Mouse (Mus musculus): Measurements from ENCODE around the gene Fignl1. TPM values are rescaled to one million over a fixed set of nuclear protein-coding genes. Genes with fewer than 3 reads are reported as not detected.

Gene Fignl1
- total RNA-seq, 2 experiments from 2014 or later: 17.9 to 18.2 TPM

DNA sequence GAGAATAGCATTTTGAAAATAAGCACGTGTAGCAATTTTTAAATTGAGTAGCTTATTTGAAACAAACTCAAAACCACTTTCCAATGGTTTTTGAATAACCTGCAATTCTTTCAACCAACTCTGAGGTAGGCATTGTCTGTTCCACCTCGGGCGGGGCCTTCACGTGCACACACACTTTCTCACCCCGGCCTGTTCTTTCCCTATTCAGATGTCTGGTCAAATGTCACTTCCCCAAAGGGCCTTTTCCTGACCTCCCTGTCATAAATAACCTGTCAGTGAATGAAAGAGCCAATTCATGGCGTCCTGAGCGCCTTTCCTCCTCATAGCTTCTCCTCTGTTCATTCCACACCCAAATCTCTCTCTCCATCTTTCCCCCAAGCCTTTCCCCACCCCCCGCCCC, 24.3 kb upstream of the Fignl1 start:
- DNase-seq (ENCODE audit: low spot score in 2 of 2): no peak

DNA sequence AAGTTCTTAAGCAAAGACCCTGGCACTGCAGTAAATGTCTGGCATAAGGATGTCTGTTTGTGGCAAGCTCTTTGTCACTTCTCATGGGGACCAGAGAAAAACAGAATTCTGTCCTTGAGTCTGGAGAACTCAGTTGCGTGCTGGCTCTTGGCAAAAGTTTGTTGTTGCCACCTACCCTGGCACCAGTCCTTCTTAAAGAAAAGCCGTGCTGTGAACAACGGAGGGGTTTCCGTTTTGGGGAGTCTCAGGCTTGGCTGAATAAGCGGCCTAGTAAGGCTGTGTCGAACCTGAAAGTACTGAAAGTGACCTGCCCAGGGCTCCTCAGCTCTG, 24.0 kb upstream of the Fignl1 start:
- DNase-seq (ENCODE audit: low spot score in 2 of 2): no peak

DNA sequence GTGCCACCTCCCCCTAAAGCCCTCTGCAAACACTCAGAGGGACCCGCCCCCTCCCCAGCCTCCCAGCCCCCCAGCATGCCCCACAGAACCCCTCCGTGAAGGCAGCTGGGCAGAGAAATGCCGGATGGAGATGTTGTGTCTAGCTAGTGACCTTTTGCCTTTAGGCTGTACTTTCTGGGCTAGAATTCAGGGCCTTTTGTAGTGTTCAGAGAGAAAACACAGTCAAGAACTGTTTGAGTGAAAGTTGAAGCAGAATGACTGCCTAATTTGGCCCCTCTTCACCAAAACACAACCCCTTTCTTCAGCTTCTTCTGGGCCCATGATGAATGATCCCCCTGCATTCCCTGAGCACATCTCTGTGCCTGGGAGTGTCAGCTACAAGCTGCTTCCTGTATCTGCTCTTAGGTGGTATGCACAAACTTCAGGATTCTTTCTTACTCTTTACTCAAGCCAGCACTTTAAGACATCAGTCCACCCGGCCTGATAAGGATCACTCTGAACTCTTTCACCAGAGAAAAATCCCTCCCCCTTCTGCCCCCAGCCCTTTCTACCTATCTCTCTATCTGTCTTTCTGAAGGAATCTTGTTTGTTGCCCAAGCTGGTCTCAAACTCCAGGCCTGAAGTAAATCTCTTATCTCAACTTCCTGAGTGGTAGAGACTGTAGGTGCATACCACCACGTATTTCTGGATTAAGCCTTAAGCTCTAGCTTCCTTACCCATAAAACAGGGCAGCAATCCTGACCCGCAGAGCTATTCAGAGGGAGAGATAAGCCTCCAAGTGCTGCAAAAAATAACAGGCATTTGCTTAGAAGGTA, 23.4 kb upstream of the Fignl1 start:
- no peak for DNase-seq (ENCODE audit: low spot score in 2 of 2)

DNA sequence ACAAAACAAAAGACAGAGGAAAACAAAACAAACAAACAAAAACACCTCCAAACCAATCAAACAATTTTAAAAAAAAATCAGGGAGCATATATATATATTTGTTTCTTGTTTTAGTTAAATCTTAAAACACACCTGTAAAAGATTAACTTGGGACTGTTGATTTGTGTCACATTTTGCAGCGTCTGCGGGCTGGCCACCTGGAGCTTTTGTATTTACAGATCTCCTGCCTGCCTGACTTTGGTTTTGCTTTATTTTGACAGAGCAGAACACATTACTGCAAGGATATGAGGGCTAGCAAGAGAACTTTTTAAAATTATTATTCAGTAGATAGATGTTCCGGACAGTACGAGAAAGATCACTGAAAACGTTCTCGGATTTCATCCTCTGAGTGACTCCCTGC, 22.8 kb upstream of the Fignl1 start:
- no peak for DNase-seq (ENCODE audit: low spot score in 2 of 2)

DNA sequence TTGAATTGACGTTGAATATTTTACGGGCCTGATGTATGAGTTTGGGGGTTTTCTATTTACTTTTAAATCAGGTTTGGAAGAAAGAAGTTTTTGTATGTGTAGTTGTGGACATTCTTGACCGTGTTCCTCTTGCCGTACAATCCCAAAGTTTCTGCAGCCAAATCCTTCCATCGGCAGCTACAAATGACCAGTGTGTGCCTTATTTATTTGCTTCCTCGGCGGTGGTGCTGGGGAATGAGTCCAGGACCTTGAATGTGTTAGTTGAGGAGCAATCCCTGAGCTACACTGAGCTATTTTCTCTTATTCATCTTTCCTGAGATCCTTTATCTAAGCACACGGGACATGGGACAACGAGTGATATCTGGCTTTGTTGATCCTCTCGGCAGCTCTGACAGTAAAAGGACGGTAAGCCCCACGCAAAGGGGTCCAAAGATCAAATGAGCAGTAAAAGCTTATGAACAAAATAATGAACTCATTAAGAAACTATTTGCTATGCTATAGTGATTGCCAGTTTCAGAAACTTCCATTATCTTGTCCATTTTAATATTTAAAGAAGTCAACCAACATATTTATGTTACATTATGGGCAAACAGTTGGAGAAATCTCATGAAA, 22.2 kb upstream of the Fignl1 start:
- no peak for DNase-seq (ENCODE audit: low spot score in 2 of 2)

DNA sequence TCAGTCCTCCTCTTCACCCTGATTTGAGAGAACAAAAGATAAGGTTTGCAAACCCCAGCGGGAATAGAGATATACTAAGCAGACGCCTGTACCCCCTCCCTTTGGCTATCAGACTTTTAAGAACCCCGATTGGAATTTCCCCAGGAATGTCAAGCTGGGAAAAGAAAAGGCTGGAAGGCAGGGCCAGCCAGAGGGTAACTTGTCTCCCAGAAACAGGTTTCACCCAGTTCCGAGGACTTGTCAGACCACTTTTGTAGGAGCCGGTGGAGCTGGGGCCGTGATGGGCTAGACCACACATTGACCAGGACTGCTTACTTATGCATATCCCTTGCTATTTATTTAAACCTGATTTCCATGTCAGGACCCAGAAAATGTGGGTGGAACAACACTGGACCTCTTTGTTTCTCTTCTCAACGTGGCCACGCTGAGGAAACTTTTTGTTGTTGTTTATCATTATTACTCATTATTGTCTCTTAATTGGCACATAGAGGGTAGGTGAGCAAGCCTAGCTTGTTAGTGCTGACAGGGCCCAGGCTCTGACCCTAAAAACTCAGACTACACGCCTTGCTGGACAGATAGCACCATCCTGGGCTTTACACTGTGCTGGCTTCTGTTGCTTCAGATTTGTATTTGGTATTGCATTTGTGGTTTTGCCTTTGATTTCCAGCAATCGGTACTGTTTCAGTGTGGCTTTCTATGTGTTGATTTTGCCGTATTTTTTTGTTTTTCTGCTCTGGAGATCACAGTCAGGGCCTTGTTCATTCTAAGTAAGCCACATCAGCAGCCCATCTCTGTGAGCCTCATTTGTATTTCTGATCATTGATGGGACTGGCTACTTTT, 20.6 kb upstream of the Fignl1 start:
- no peak for DNase-seq (ENCODE audit: low spot score in 2 of 2)

DNA sequence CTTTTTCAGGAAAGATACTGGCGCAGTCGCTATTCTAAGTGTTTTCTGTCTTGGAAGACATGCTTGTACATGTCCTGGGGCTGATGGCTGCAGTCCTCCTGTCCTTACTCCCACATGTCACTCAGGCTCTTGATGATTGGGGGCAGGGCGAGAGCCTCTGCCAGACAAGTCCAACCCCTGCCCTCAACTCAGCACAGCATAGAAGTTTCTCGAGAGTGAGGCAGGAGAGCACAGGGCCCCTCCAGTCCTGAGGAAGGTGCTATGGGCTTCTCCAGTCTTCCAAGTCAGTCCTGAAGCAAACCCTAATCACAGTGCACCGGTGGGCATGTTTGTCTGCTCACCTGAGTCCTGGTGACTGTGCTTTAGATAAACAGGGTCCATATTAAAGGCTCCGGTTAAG, 20.0 kb upstream of the Fignl1 start:
- no peak for DNase-seq (ENCODE audit: low spot score in 2 of 2)

DNA sequence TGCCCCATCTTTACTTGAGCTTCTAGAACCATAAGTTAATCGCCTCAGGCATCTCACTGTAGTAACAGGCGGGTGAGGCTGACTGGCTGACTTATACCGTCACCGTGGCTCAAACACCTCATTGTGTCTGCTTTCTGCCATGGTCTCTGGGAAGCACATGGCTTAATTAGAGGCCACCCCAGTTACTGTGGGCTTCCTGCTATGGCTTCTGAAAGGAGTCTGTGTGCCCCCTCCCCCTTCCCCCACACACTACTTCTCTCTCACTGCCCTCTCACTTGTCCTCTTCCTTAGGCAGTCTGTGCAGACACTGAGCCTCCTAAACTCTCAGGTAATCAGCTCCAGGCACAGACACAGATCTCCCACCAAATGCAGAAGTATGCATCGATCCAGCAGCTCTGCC, 19.5 kb upstream of the Fignl1 start:
- no peak for DNase-seq (ENCODE audit: low spot score in 2 of 2)

DNA sequence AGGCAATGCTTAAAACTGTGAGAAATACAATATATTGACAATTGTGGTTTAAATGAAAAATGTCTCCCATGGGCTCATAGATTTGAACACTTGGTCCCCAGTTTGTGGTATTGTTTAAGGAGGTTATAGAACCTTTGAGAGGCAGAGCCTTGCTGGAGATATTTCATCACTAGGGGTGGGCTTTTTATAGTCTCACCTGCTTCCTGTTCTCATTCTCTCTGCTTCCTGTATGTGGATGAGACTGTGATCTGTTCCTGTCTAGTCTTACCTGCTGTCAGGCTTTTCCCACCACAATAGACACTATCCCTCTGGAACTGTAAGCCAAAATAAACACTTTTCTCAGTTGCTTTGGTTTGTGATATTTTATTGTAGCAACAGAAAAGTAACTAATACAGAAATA, 17.7 kb upstream of the Fignl1 start:
- DNase-seq (ENCODE audit: low spot score in 2 of 2): no peak

DNA sequence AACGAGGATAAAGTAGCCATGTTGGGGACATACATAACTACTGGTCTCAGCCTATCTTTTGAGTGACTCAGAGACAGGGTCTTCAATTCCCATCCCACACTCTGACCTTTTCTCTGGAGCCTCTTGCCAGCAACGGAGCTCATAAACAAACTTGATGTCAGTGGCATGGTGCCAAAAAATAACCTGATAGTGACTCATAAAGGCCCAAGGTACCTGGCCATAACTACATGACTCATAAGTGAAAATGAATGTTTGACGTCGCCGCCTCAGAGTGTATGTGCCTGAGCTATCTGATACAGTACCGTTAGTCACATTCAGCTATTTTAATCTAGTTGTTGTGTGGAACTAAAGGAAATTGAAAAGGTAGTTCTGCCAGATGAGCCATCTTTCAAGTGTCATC, 16.9 kb upstream of the Fignl1 start:
- no peak for DNase-seq (ENCODE audit: low spot score in 2 of 2)

DNA sequence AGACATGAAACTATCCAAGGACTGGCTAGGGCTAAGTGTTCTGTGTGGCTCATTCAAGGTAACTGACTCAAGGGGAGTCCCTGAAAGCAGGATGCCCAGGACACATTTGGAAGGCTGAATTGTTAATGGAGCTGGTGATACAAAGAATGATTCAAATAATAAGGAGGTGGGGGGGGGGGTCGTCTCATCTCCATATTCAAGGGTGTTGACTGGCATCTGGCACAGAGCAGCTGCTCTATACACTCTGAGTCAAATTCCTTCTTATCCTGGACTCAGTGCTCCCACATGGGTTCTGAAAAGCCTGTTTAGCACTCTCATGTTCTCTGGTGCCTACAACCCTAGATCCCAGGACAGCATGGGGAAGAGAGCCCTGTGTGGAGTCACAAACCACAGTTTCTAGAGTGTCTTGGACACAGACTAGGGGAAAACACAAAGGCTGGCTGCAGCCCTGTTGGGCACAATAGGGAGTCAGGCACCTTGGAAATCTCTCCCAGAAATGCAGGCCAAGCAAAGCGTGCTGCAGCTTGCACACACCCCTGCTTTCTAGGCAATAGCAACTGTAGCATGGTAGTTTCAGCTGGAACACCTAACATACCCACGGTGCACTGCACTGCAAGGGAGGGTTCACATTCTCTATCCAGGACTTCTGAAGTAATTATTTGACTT, 16.3 kb upstream of the Fignl1 start:
- no peak for DNase-seq (ENCODE audit: low spot score in 2 of 2)

DNA sequence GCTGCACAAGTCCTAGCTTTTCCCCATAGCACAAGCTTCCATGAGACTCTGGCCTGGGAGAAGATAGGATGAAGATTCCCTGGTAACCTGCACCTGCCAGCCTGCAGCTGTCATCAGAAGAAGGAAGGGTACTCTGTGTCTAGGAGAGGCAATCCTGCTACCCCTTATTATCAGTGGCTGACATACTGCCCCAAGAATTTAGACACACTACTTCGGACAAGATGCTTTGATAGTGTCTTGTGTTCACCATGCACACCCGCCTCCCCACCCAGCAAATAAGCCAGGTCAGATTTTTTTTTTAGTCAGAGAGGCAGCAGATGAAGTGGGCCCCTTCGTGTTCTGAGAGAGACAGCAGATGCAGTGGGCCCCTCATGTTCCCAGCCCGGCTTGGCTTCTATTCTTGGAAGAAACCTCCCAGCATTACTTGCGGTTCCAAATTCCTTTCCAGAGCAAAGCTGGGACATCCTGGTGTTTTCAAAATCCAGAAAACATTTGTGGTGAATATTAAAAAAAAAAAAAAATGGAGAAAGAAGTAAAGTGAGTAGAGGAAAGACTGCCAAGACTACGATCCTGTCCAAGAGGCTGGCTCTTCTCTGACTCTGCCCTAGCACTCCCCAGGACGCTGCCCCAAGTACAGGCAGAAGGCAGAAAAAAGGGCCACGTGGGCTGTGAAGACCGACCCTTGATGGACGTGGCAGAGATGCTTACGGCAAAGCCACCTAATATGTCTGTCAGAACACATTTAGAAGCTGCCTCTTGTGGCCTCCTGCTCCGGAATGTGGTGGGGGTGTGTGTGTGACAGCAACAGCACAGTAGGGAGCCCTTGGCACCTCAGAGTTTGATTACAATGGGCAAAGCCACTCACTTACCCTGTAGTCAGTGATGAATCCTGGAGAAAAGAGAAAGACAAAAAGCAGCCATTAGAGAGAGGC, 15.5 kb upstream of the Fignl1 start:
- no peak for DNase-seq (ENCODE audit: low spot score in 2 of 2)

DNA sequence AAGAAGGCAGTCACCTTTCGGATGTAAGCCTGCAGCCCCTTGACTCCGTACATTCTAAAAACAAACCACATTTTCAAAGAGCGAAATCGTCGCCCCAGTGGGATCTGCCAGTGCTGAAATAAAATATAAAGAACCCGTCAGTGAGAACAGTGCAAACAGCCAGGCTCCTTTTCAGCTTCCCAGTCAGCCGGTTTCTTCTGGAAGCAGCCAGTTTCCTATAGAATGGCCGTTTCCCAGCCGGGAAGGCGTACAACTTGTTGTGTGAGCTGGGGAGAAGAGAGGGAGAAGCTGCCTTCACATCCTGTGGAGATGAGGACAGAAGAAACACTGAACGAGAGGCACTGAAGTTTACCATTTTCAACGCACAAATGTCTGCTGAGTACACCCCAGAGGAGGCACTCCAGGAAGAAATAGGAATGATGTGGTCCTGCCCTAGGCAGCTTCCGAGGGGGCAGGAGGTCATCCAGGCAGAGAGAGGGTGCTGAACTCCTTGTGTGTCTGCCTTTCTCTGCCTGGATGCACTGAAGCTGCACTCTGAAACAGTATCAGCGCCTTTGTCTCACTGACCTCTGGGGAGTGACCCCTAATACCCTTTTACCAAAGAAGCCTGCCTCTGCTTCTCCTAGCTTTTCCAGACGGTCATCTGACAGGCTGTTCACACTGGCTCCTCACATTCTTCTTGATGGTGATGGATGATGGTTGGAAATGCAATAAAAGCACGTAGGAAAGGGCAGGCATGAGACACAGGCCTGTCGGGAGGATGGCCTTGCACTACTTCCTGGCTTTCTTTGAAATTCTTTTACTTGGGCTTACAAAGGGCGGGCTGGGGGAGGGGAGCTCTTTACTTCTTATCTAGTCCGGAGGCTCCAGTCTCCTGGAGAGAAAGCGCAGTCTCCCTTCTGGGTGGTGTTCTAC, 13.7 kb upstream of the Fignl1 start:
- no peak for DNase-seq (ENCODE audit: low spot score in 2 of 2)

DNA sequence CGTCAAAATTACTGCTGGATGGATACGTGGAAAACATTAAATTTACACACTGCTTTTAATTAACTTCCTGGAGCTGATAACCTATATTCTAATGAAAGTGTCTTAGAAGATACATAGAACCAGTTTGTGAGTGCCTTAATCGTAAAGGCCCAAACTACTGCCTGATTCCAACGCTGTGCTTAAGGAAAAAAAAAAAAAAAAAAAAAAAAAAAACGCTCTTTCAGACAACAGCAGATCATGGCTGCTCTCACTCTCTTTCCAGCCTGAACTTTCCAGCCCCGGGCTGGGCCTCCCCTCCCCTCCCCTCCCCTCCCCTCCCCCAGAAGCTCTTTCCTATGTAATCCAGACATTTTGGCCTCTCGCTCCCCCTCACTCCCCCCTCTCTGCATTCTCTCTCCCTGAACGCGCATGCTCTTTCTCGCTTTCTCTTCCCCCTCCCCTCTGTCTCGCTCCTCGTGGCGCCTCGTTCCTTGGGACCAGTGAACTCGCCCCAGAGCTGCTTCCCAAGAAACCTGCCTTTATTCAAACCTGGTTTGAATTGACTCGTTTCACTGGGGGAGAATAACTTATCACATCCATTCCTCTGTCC, 12.7 kb upstream of the Fignl1 start:
- DNase-seq (ENCODE audit: low spot score in 2 of 2): no peak

DNA sequence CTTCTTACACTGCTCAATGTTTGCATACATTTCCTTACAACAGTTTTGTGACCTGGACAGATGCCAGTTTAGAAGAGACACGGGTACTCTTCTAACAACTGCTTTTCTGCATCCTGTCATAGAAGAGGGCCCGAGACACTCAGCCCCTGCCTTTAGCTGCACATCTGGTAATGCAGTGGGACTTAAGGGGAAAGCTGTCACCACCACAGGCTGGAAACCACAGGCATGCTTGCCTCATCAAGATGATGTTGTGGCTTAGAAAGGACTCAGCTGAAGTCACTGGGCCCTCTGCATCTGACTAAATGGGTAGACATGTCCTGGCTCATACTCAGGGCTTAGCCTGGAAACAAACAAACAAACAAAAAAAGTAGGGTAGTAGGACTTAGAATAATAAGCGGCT, 12.0 kb upstream of the Fignl1 start:
- no peak for DNase-seq (ENCODE audit: low spot score in 2 of 2)

DNA sequence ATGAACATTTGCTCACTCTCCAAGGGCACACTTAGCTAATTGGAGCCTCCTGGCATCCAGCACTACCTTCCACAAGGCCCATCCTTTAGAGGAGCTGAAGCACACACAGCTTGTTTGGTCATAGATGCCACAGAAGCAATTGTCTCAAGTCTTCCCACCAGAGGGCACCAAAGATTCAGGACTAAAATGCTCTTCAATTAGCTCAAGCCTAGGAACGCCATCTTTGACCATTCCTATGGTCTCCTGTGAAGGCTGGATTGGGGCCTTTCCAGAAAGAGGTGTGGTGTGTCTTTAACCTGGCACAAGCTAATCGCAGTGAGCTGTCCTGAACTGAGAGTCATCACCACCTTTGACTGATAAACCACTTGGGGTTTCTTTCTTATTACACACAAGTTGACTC, 11.5 kb upstream of the Fignl1 start:
- DNase-seq (ENCODE audit: low spot score in 2 of 2): peak in 1 of 2 experiments; percentile 68

DNA sequence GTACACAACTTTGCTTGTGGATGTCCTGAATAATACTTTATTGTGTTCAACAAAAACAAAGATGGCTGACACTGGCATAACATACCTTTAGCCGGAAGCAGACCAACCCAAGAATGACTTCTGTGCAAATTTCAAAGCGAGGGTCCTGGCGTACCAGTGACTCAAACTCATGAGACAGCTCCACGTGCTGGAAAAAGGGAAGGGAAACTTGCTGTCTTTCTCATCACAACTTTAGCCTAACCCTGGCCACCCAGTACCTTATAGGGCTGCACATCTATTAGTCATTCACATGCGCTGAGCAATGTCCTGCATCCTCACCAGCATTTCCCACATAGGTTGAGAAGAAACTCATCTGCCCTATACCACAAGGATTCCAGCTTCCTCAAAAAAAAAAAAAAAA, 10.4 kb upstream of the Fignl1 start:
- DNase-seq (ENCODE audit: low spot score in 2 of 2): no peak

DNA sequence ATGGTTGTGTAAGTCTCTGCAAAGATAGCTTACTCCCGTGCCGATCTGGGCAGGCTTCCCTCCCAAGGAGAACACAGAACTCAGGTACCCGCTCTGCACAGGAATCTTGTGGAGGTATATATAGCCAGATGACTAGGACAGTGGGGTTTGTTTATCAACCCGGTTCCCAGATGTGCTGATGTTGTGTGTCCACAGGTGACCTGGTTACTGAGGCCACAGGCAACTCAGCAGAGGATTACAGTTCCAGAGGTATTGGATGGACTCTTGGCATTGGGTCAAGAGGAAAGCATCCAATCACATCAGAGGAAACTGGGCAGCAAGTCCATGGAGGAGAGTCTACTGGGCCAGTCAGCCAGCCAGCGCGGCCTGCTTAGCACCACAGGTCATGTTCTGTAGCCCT, 10.0 kb upstream of the Fignl1 start:
- no peak for DNase-seq (ENCODE audit: low spot score in 2 of 2)

DNA sequence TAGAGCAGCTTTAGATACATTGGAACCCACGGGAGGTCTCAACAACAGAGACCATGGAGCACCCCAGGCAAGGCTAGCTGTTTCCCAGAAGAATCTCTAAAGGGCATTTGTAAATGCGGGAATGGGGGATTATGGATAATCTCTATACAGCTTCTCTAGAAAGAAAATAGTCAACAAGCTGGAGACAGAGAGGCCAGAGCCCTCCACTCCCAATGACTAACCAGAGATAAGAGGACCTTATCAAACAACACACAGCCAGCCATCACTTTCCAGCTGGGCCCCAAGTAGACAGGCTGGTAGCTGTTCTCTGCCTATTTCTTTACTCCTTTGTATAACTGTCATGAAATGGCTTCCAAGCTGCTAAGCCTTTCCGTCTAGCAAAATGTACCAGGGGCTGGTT, 7.0 kb upstream of the Fignl1 start:
- DNase-seq (ENCODE audit: low spot score in 2 of 2): no peak

Measured in adrenal gland, postnatal 4 days (tissue).